Mouse (Mus musculus) midbrain, embryonic 12.5 days (tissue): Measurements from ENCODE around the gene Stk10. TPM values are rescaled to one million over a fixed set of nuclear protein-coding genes. Genes with fewer than 3 reads are reported as not detected.

Experiments used
- ATAC-seq: fragments of 200-750 bp; cut with Nextera tagmentation; 2 replicates; pipeline ENCODE4 v1.8.0; 2017; ENCODE audit warnings: low read depth, moderate TSS enrichment, moderate library complexity; ENCODE audit not compliant: low FRiP score
- H3K27ac ChIP-seq: fragments of 300-500 bp; sonication (generic); replicated peaks from 2 replicates; pipeline ENCODE4 v1.5.1; 2016; ENCODE audit warnings: mild to moderate bottlenecking
- H3K27me3 ChIP-seq: fragments of 300-500 bp; sonication (generic); 2 replicates; pipeline ENCODE4 v1.6.1; 2016; ENCODE audit warnings: mild to moderate bottlenecking
- H3K36me3 ChIP-seq: fragments of 300-500 bp; sonication (generic); 2 replicates; pipeline ENCODE4 v1.6.1; 2016
- H3K4me1 ChIP-seq: fragments of 300-500 bp; sonication (generic); 2 replicates; pipeline ENCODE4 v1.6.1; 2016
- H3K4me2 ChIP-seq: fragments of 300-500 bp; sonication (generic); replicated peaks from 2 replicates; pipeline ENCODE4 v1.6.1; 2016; ENCODE audit warnings: mild to moderate bottlenecking, moderate library complexity
- H3K4me3 ChIP-seq: fragments of 300-500 bp; sonication (generic); 2 replicates; pipeline ENCODE4 v1.5.1; 2016; ENCODE audit warnings: mild to moderate bottlenecking
- H3K9ac ChIP-seq: fragments of 300-500 bp; sonication (generic); replicated peaks from 2 replicates; pipeline ENCODE4 v1.6.1; 2016; ENCODE audit warnings: mild to moderate bottlenecking, moderate library complexity
- H3K9me3 ChIP-seq: fragments of 300-500 bp; sonication (generic); 2 replicates; pipeline ENCODE4 v1.6.1; 2016; ENCODE audit warnings: mild to moderate bottlenecking
- WGBS: fragments of 180-500 bp; shearing (Covaris S2); methylation state at CpG from one replicate; pipeline ENCODE4 v1.1.7; 2016; 5-methylcytosine and 5-hydroxymethylcytosine counted together
- polyA plus RNA-seq: library from polyadenylated mRNA; unstranded; fragments of >200 nt; fragmentation: Nextera tagmentation; extraction: Ambion mirVana; gene quantifications from 2 replicates; pipeline ENCODE4 v1.2.1, GENCODE M21; 2016

Stk10 gene
- 1.8 TPM in 2 replicates for polyA plus RNA-seq

GRCm38 (mm10) chr11:32532765-32533481 lies at the start of gene Stk10:
Stk10 (plus strand) TSS chr11:32533305.
- no peaks in the 10 kb centered on the region for H3K9me3 ChIP-seq
- peaks cover 27% of the 10 kb centered on the region for H3K4me1 ChIP-seq
- H3K36me3 ChIP-seq: no peaks in the 10 kb centered on the region
- H3K4me2 ChIP-seq: peak within 1 kb of the TSS; percentile 97
- H3K27ac ChIP-seq: no peak within 1 kb of the TSS
- H3K27me3 ChIP-seq: peaks cover 53% of the 10 kb centered on the region
- under 1% methylated on average over 72 of the region's 82 CpGs for WGBS
- peak within 1 kb of the TSS; percentile 65 for H3K9ac ChIP-seq
- H3K4me3 ChIP-seq: peak within 1 kb of the TSS; percentile 67
- peak; percentile 95 for ATAC-seq

DNA sequence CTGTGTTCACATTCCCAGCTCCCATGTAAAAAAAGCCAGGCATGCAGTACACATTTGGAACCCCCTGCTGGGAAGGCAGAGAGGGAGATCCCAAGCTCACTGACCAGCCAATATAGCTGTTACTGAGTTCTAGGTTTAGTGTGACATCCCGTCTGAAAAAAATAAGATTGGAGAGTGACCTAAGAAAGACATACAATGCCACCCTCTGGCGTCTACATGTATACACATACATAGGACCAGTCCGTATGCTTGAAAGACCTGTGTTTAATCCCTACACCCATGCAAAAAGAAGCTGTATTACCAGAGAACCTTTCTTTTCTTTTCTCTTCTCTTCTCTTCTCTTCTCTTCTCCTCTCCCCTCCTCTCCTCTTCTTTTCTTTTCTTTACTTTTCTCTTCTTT lies 47.8 kb upstream of the Stk10 start:
- Histone ChIP-seq H3K36me3 (no peaks in the 10 kb centered on the region; the same call in 1 of the 2 replicates), H3K27ac (no peak overlapping the region), H3K9ac (no peak overlapping the region), H3K4me2 (no peak overlapping the region), H3K27me3 (no peaks in the 10 kb centered on the region), H3K4me3 (no peak overlapping the region), H3K9me3 (no peaks in the 10 kb centered on the region), H3K4me1 (0 out of 2 replicates have a peak, but pooled peaks cover 2% of the 10 kb centered on the region)
- WGBS: 70% methylated on average over 3 of the region's 3 CpGs
- no peak for ATAC-seq

DNA sequence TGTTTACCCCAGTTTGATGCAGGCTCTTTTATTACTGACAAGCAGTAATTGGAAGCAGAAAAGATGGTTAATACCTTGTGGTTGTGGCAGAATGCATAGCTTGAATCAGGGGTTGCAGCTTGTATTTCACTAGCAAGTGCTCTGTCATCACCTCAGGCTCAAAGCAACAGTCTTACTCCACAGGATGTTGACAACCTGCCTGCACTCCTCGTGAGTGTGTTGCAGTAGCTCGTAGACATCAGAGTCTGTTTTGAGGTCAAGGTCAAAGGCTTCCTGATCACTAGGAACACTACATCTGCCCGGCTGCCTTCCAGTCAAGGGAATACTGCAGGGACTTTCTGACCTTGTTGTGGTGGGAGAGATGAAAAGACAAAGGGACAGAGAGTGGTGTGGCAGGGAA lies 46.5 kb upstream of the Stk10 start:
- Histone ChIP-seq H3K4me1 (0 out of 2 replicates have a peak, but pooled peaks cover 2% of the 10 kb centered on the region), H3K27ac (no peak overlapping the region), H3K9ac (no peak overlapping the region), H3K36me3 (no peaks in the 10 kb centered on the region; the same call in 1 of the 2 replicates), H3K4me3 (no peak overlapping the region), H3K4me2 (no peak overlapping the region), H3K27me3 (no peaks in the 10 kb centered on the region), H3K9me3 (no peaks in the 10 kb centered on the region)
- 81% methylated on average over 3 of the region's 3 CpGs for WGBS
- no peak for ATAC-seq

DNA sequence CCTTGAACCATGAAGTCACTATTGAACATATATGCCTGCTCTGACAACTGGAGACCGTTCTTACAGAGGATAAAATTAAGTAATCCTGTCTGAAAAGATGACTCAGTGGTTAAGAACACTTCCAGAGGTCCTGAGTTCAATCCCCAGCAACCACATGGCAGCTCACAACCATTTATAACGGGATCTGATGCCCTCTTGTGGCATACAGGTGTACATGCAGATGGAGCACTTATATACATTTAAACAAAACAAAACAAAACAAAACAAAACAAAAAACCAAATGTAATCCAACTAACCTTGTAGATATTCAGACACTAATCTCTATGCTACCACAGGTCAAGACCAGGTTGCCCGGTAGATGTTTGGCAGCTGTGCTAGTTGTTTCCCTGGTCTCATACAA lies 45.6 kb upstream of the Stk10 start:
- Histone ChIP-seq H3K4me3 (no peak overlapping the region), H3K4me2 (no peak overlapping the region), H3K36me3 (no peaks in the 10 kb centered on the region; the same call in 1 of the 2 replicates), H3K9me3 (no peaks in the 10 kb centered on the region), H3K4me1 (0 out of 2 replicates have a peak, but pooled peaks cover 2% of the 10 kb centered on the region), H3K27me3 (no peaks in the 10 kb centered on the region), H3K9ac (no peak overlapping the region), H3K27ac (no peak overlapping the region)
- ATAC-seq: no peak
- WGBS: 89% methylated on average over 3 of the region's 3 CpGs

DNA sequence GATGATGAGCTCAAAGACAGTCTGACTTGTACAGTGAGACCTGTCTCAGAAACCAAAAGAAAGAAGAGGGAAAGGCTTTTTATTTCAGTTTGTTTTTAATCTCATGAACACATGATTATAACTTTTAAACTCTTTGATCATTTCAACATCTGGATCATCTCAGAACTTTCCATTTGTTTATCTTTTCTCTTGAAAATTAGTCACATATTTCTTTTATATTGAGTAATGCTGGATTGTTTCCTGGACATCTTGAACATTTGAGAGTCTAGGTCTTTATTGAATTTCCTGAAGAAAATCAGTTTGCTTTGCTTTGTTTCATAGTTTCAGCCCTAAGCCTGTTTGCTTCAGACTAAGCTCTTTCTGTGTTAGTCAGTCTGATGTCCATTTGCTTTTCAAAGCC lies 44.8 kb upstream of the Stk10 start:
- ATAC-seq: no peak
- Histone ChIP-seq H3K4me2 (no peak overlapping the region), H3K4me1 (0 out of 2 replicates have a peak, but pooled peaks cover 2% of the 10 kb centered on the region)

GRCm38 (mm10) chr11:32488808-32489670 lies 44.1 kb upstream of the Stk10 start:
- no peak overlapping the region for H3K4me2 ChIP-seq
- no peaks in the 10 kb centered on the region for H3K27me3 ChIP-seq
- H3K4me1 ChIP-seq: 0 out of 2 replicates have a peak, but pooled peaks cover 2% of the 10 kb centered on the region
- 89% methylated on average over 5 of the region's 5 CpGs for WGBS
- no peak overlapping the region for H3K27ac ChIP-seq
- no peak overlapping the region for H3K9ac ChIP-seq
- no peak overlapping the region for H3K4me3 ChIP-seq
- no peaks in the 10 kb centered on the region; the same call in 1 of the 2 replicates for H3K36me3 ChIP-seq
- no peak for ATAC-seq
- no peaks in the 10 kb centered on the region for H3K9me3 ChIP-seq

More for the DNA sequence above, 44.8 kb upstream of the Stk10 start:
- H3K4me3 ChIP-seq: no peak overlapping the region
- no peaks in the 10 kb centered on the region for H3K27me3 ChIP-seq
- H3K9ac ChIP-seq: no peak overlapping the region
- H3K27ac ChIP-seq: no peak overlapping the region
- H3K36me3 ChIP-seq: no peaks in the 10 kb centered on the region; the same call in 1 of the 2 replicates
- no peaks in the 10 kb centered on the region for H3K9me3 ChIP-seq

- 0 out of 2 replicates have a peak, but pooled peaks cover 2% of the 10 kb centered on the region for H3K4me1 ChIP-seq
- H3K9me3 ChIP-seq: no peaks in the 10 kb centered on the region
- 95% methylated on average over 2 of the region's 2 CpGs for WGBS
- H3K27ac ChIP-seq: no peak overlapping the region
- ATAC-seq: no peak
- no peaks in the 10 kb centered on the region; the same call in 1 of the 2 replicates for H3K36me3 ChIP-seq
- H3K9ac ChIP-seq: no peak overlapping the region
- no peaks in the 10 kb centered on the region for H3K27me3 ChIP-seq
- H3K4me2 ChIP-seq: no peak overlapping the region
- H3K4me3 ChIP-seq: no peak overlapping the region
Measured at GRCm38 (mm10) chr11:32491079-32491478, 42.0 kb upstream of the Stk10 start.

- H3K36me3 ChIP-seq: no peaks in the 10 kb centered on the region
- H3K4me3 ChIP-seq: no peak overlapping the region
- no peaks in the 10 kb centered on the region for H3K4me1 ChIP-seq
- no peaks in the 10 kb centered on the region for H3K9me3 ChIP-seq
- H3K4me2 ChIP-seq: no peak overlapping the region
- H3K27me3 ChIP-seq: no peaks in the 10 kb centered on the region
- ATAC-seq: no peak
- no peak overlapping the region for H3K27ac ChIP-seq
- no peak overlapping the region for H3K9ac ChIP-seq
Measured at GRCm38 (mm10) chr11:32493312-32493711, 39.8 kb upstream of the Stk10 start.

GRCm38 (mm10) chr11:32495283-32495682 lies 37.8 kb upstream of the Stk10 start:
- Histone ChIP-seq H3K4me1 (no peaks in the 10 kb centered on the region), H3K9me3 (no peaks in the 10 kb centered on the region), H3K27me3 (no peaks in the 10 kb centered on the region), H3K9ac (no peak overlapping the region), H3K4me3 (no peak overlapping the region), H3K4me2 (no peak overlapping the region), H3K36me3 (peaks cover 4% of the 10 kb centered on the region; the same call in 1 of the 2 replicates), H3K27ac (no peak overlapping the region)
- ATAC-seq: no peak
- 92% methylated on average over 2 of the region's 2 CpGs for WGBS

DNA sequence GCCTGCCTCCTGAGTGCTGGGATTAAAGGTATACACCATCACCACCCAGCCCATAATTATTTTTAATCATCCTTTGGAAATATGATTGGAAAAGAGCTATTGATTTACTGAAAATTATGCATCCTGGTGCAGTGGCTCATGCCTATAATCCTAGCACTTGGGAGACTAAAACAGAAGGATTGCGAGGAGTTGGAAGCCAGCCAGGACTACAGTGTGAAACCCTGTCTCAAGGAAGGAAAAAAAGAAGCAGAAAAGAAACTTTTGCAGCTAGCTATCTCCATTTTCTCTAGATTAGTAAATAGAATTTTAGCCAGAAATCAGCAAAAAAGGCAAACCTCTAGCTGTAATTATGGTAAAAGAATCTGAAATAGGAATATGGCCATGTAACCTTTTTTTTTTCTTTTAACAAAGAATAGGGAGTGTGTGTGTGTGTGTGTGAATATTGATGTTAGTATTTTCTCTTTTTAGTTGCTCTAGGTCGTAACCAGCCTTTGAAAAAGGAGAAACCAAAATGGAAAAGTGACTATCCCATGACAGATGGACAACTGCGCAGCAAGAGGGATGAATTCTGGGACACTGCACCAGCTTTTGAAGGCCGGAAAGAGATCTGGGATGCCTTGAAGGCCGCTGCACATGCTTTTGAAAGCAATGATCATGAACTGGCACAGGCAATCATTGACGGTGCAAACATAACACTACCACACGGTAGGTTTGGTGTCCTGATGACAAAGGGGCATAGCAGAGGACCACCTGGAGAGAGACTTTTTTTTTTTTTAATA lies 34.2 kb upstream of the Stk10 start:
- no peak overlapping the region; the same call in 1 of the 2 replicates for H3K27ac ChIP-seq
- no peak overlapping the region for H3K4me2 ChIP-seq
- no peak overlapping the region for H3K4me3 ChIP-seq
- H3K36me3 ChIP-seq: peaks cover 12% of the 10 kb centered on the region
- no peak for ATAC-seq
- 87% methylated on average over 7 of the region's 7 CpGs for WGBS
- no peaks in the 10 kb centered on the region for H3K4me1 ChIP-seq
- H3K27me3 ChIP-seq: no peaks in the 10 kb centered on the region
- H3K9ac ChIP-seq: no peak overlapping the region
- no peaks in the 10 kb centered on the region for H3K9me3 ChIP-seq

DNA sequence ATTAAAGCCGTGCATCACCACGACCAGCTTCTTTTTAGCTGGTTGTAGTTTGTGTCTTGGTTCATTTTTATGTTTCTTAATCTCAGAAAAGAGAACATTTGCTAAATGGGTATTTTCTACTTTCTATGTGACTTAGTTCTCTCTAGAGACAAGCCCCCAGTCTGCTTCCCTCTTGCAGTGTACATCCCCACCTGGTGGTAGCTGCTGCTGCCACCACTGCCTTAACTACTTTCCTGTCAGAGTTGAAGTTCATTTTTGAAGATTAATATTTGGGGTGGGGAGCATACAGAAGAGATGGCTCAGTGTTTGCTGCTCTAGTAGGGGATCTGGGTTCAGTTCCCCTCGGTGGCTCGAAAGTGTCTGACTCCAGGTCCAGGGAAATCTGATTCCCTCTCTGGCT lies 33.2 kb upstream of the Stk10 start:
- H3K36me3 ChIP-seq: peaks cover 14% of the 10 kb centered on the region
- no peaks in the 10 kb centered on the region for H3K9me3 ChIP-seq
- H3K4me1 ChIP-seq: no peaks in the 10 kb centered on the region
- H3K4me2 ChIP-seq: no peak overlapping the region
- no peak overlapping the region for H3K27ac ChIP-seq
- no peaks in the 10 kb centered on the region for H3K27me3 ChIP-seq
- H3K4me3 ChIP-seq: no peak overlapping the region
- 96% methylated on average over 4 of the region's 4 CpGs for WGBS
- no peak for ATAC-seq
- H3K9ac ChIP-seq: no peak overlapping the region
